Mouse (Mus musculus) gastrocnemius, adult 8-10 months (tissue): ENCODE data around the gene Eps8l2. TPM values are rescaled to one million over a fixed set of nuclear protein-coding genes. Genes with fewer than 3 reads are reported as not detected.
A peak's percentile ranks its signal among the peaks of the same experiment; 100 is the strongest.
"Not testable (repeated sequence)": the region's sequence is repeated elsewhere in the genome, so short reads cannot be mapped to it uniquely, and the experiment has no call there.

Source experiments
- DNase-seq, 2 experiments: peaks; one replicate each; pipeline ENCODE4 v3.0.0; 2022; ENCODE audit warnings: low spot score in 2 of 2
- total RNA-seq, 4 experiments: library from RNA; stranded (reverse); gene quantifications; 2 replicates each; pipeline ENCODE4 v1.2.4; 2022

Gene Eps8l2
- total RNA-seq, 4 experiments from 2014 or later = 1.3 to 3.4 (median 2.2) TPM

- DNase-seq = not testable (repeated sequence)
Measured at GRCm38 (mm10) chr7:141407670-141408069, 69.0 kb downstream of the Eps8l2 start.

GRCm38 (mm10) chr7:141408833-141409232 lies 70.2 kb downstream of the Eps8l2 start:
- peak; percentile 67 to 74 for DNase-seq

DNA sequence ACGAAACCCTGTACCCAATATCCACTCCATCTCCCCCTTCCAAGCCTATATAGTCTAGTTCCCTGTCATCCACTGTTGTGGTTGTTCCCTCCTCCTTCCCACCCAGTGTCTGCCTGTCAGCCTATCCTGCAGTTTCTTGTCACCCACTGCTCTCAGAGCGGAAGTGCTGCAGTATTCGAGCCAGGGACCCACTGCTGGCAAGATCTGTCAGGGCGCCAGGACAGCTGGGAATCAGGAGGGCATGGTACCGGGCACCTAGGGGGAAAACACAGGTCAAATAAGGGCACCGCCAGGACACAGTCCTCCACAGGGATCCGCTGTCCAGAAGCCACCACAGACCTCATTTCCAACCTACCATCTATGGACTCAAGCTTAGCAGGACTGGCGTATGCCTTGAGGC lies 72.0 kb downstream of the Eps8l2 start:
- no peak for DNase-seq

DNA sequence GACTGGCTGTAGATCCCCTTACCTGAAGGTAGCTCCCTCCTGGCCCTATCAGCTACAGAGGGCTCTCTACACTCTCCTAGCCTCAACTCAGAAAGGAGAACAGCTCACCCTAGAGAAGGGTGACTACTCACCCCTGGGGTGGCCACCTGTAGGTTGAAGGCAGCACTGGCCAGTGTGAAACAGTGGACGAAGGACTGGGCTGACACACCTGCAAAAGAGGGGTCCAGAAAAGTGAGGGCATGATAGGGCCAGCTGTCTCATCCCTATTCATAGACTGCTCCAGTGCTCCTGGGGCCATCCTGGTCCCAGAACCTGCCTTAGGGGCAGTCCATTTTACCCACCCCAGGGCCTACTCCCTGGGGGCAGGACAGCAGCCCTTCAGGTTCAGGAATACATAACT lies 73.0 kb downstream of the Eps8l2 start:
- no peak for DNase-seq

Other genes starting within 250 kb of the Eps8l2 start
- gene Sigirr, start 238.3 kb upstream of the Eps8l2 start, total RNA-seq = 1 to 10 TPM; 1.4 to 1.6 (median 1.5) TPM
- not detected for gene Ano9, start 221.1 kb upstream of the Eps8l2 start, total RNA-seq
- gene Ptdss2, start 216.5 kb upstream of the Eps8l2 start, total RNA-seq = 10 to 100 TPM; 18.6 to 26.4 (median 22.0) TPM
- 10 to 100 TPM; 51.3 to 63.6 (median 53.6) TPM for gene Rnh1, start 166.0 kb upstream of the Eps8l2 start, total RNA-seq
- 100 to 1,000 TPM; 112 to 158 (median 132) TPM for gene Hras, start 144.9 kb upstream of the Eps8l2 start, total RNA-seq
- gene Lrrc56, start 144.7 kb upstream of the Eps8l2 start, total RNA-seq = 1 to 10 TPM; 1.4 to 2.5 (median 2.0) TPM
- not detected for gene Lmntd2, start 124.8 kb upstream of the Eps8l2 start, total RNA-seq
- under 1 TPM in 2 of 4 experiments, not detected in 2; 0.38 to 0.56 TPM for gene Rassf7, start 123.0 kb upstream of the Eps8l2 start, total RNA-seq
- 10 to 100 TPM; 16.8 to 25.3 (median 19.4) TPM for gene Phrf1, start 110.1 kb upstream of the Eps8l2 start, total RNA-seq
- under 1 TPM; 0.27 to 0.80 (median 0.50) TPM for gene Irf7, start 72.4 kb upstream of the Eps8l2 start, total RNA-seq
- not detected for gene Cdhr5, start 62.1 kb upstream of the Eps8l2 start, total RNA-seq
- gene Sct, start 59.7 kb upstream of the Eps8l2 start, total RNA-seq = not detected
- not detected for gene Drd4, start 46.9 kb upstream of the Eps8l2 start, total RNA-seq
- gene Deaf1, start 11.2 kb upstream of the Eps8l2 start, total RNA-seq = 10 to 100 TPM; 10.6 to 15.1 (median 12.7) TPM
- gene Tmem80, start 11.1 kb upstream of the Eps8l2 start, total RNA-seq = 10 to 100 TPM in 3 of 4 experiments, 1 to 10 TPM in 1; 9.1 to 11.5 (median 11.3) TPM
- 10 to 100 TPM; 81.4 to 87.7 (median 84.4) TPM for gene Taldo1, start 53.3 kb downstream of the Eps8l2 start, total RNA-seq
- 1 to 10 TPM; 6.5 to 9.8 (median 7.8) TPM for gene Gatd1, start 75.3 kb downstream of the Eps8l2 start, total RNA-seq
- gene Cend1, start 90.6 kb downstream of the Eps8l2 start, total RNA-seq = under 1 TPM in 2 of 4 experiments, not detected in 2; 0.16 to 0.48 TPM
- gene Slc25a22, start 99.0 kb downstream of the Eps8l2 start, total RNA-seq = 10 to 100 TPM; 14.5 to 19.5 (median 14.7) TPM
- under 1 TPM; 0.07 to 0.51 (median 0.19) TPM for gene Pidd1, start 105.1 kb downstream of the Eps8l2 start, total RNA-seq
- 100 to 1,000 TPM; 719 to 844 (median 773) TPM for gene Rplp2, start 108.5 kb downstream of the Eps8l2 start, total RNA-seq
- 100 to 1,000 TPM; 250 to 384 (median 284) TPM for gene Pnpla2, start 116.3 kb downstream of the Eps8l2 start, total RNA-seq
- 10 to 100 TPM in 1 of 4 experiments, 1 to 10 TPM in 3; 3.3 to 11.4 (median 6.9) TPM for gene Cracr2b, start 122.2 kb downstream of the Eps8l2 start, total RNA-seq
- 10 to 100 TPM; 78.2 to 98.0 (median 86.2) TPM for gene Cd151, start 128.5 kb downstream of the Eps8l2 start, total RNA-seq
- 10 to 100 TPM; 57.4 to 68.5 (median 63.7) TPM for gene Polr2l, start 136.3 kb downstream of the Eps8l2 start, total RNA-seq
- gene Tspan4, start 136.4 kb downstream of the Eps8l2 start, total RNA-seq = 10 to 100 TPM in 2 of 4 experiments, 1 to 10 TPM in 2; 8.1 to 15.1 (median 11.9) TPM
- gene Chid1, start 201.0 kb downstream of the Eps8l2 start, total RNA-seq = 10 to 100 TPM in 3 of 4 experiments, 1 to 10 TPM in 1; 9.2 to 14.9 (median 13.0) TPM
- gene Ap2a2, start 223.3 kb downstream of the Eps8l2 start, total RNA-seq = 10 to 100 TPM; 54.7 to 64.8 (median 63.0) TPM